Mouse (Mus musculus) embryonic facial prominence, embryonic 15.5 days (tissue): ENCODE measurements at regions not wholly inside any gene's neighbourhood (a gene's known extent, or its start where the extent isn't known, plus 50 kb on each side); places are given as distances from the start of the nearest gene placed in this dataset.
"Not testable (repeated sequence)": the region's sequence is repeated elsewhere in the genome, so short reads cannot be mapped to it uniquely, and the experiment has no call there.

ENCODE experiments used
- ATAC-seq: fragments of 200-750 bp; cut with Nextera tagmentation; 2 replicates; pipeline ENCODE4 v1.8.0; 2017; ENCODE audit warnings: low read depth, moderate TSS enrichment; ENCODE audit not compliant: insufficient number of reproducible peaks, low FRiP score, low TSS enrichment
- H3K27ac ChIP-seq: fragments of 300-500 bp; sonication (generic); replicated peaks from 2 replicates; pipeline ENCODE4 v1.5.1; 2015; ENCODE audit warnings: mild to moderate bottlenecking, inconsistent platforms
- H3K27me3 ChIP-seq: fragments of 300-500 bp; sonication (generic); 2 replicates; pipeline ENCODE4 v1.6.1; 2015; ENCODE audit warnings: inconsistent platforms
- H3K36me3 ChIP-seq: fragments of 300-500 bp; sonication (generic); 2 replicates; pipeline ENCODE4 v1.6.1; 2015; ENCODE audit warnings: mild to moderate bottlenecking, inconsistent platforms
- H3K4me1 ChIP-seq: fragments of 300-500 bp; sonication (generic); 2 replicates; pipeline ENCODE4 v1.6.1; 2015; ENCODE audit warnings: inconsistent platforms
- H3K4me2 ChIP-seq: fragments of 300-500 bp; sonication (generic); replicated peaks from 2 replicates; pipeline ENCODE4 v1.6.1; 2015; ENCODE audit warnings: mild to moderate bottlenecking, inconsistent platforms
- H3K4me3 ChIP-seq: fragments of 300-500 bp; sonication (generic); replicated peaks from 2 replicates; pipeline ENCODE4 v1.5.1; 2015; ENCODE audit warnings: mild to moderate bottlenecking, inconsistent platforms
- H3K9ac ChIP-seq: fragments of 300-500 bp; sonication (generic); 2 replicates; pipeline ENCODE4 v1.6.1; 2015; ENCODE audit warnings: inconsistent platforms
- H3K9me3 ChIP-seq: fragments of 300-500 bp; sonication (generic); replicated peaks from 2 replicates; pipeline ENCODE4 v1.6.1; 2016; ENCODE audit warnings: inconsistent platforms
- WGBS: fragments of 180-500 bp; shearing (Covaris S2); methylation state at CpG from one replicate; pipeline ENCODE4 v1.1.7; 2015; 5-methylcytosine and 5-hydroxymethylcytosine counted together

DNA sequence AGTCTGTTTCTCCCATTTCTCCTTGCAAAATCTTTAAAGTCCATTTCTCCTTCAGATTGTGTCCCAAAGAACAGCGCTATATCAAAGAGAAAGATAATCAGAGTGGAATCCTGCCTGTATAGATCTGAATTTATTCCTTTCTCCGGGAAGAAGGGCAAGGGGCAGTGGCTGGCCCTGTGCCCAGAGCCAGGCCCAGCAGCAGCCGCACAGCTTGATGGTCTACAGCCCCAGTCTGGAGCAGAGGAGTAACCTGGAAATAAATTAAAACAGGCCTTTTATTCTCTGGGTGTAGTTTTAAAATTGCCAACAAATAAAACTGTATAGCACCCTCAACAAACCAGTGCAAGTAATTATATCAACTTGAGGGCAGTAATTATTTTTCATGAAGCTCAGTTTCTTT, 204.5 kb downstream of the Fam43a start:
- WGBS, result 80% methylated on average over 3 of the region's 3 CpGs
- no peak overlapping the region for H3K27ac ChIP-seq
- H3K4me1 ChIP-seq, result no peaks in the 10 kb centered on the region; the same call in 1 of the 2 replicates
- no peaks in the 10 kb centered on the region for H3K9me3 ChIP-seq
- no peak overlapping the region for H3K9ac ChIP-seq
- no peak overlapping the region for H3K4me2 ChIP-seq
- no peak overlapping the region for H3K4me3 ChIP-seq
- no peaks in the 10 kb centered on the region for H3K36me3 ChIP-seq
- no peaks in the 10 kb centered on the region for H3K27me3 ChIP-seq
- no peak for ATAC-seq

DNA sequence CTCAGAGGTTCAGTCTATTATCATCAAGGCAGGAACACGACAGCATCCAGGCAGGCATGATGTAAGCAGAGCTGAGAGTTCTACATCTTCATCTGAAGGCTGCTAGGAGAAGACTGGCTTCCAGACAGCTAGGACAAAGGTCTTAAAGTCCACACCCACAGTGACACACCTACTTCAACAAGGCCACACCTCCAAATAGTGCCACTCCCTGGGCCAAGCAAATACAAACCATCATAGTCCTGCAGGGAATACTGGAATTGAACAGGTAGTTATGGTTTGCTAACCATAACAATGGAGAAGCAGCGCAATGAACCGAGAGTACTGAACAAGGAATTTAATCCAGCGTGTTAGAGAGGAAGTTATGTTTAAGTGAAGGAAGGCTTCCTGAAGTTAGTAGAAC, 206.7 kb downstream of the Fam43a start:
- not testable (repeated sequence) for H3K36me3 ChIP-seq, H3K27me3 ChIP-seq, H3K4me3 ChIP-seq, ATAC-seq, H3K4me1 ChIP-seq, H3K9ac ChIP-seq, H3K9me3 ChIP-seq, H3K27ac ChIP-seq, H3K4me2 ChIP-seq
- 92% methylated on average over 4 of the region's 4 CpGs for WGBS

DNA sequence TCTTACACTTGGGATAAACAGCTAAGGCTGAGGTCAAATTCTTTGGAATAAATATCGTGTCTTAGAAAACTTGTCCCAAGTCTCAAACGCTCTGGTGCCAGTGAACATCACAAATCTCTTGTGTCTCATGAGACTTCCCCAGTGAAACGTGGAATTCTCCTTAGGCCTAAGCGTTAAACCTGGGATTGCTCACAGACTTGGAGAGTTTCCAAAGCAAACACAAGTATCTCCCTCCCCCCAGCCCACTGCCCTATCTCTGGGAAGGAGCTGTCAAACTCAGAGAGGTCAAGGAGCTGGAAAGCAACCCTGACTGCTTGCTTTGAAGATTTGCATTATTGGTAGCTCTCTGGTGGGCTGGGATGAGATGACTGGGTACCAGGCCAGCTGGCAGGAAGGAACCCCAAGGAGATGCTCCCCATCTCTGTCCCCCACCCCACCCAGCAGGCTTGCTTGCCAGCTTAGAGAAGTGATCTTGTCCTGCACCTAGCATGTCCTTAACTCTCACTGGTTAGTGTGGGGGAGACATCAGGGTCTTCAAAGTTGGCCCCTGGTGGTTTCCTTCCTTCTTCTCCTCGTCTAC, 219.1 kb downstream of the Fam43a start:
- H3K36me3 ChIP-seq, result no peaks in the 10 kb centered on the region
- no peaks in the 10 kb centered on the region for H3K27me3 ChIP-seq
- no peaks in the 10 kb centered on the region for H3K9me3 ChIP-seq
- no peak overlapping the region for H3K9ac ChIP-seq
- H3K4me1 ChIP-seq, result peaks cover 21% of the 10 kb centered on the region
- ATAC-seq, result no peak
- no peak overlapping the region for H3K4me3 ChIP-seq
- no peak overlapping the region for H3K27ac ChIP-seq
- H3K4me2 ChIP-seq, result no peak overlapping the region
- 42% methylated on average over 5 of the region's 5 CpGs for WGBS

DNA sequence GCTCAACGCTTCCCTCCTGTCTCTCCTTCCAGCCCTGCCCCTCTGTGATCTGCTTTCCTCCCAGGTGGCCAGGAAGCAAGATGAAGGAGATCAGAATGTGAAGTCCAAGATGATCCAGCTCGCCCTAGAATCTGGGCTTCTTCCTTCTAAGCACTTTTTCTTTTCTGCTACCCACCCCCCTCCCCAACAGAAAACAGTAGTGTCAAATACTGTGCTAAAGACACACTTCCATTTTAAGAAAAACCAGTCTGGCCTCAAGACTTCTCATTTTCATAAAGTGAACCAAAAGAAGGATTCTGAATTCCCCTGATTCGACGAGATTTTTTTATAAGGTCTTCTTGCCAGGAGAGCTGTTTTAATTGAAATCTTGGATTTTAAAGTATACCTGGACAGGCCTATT, 219.8 kb downstream of the Fam43a start:
- H3K36me3 ChIP-seq, result no peaks in the 10 kb centered on the region
- no peak overlapping the region for H3K4me3 ChIP-seq
- no peak for ATAC-seq
- H3K4me1 ChIP-seq, result peaks cover 21% of the 10 kb centered on the region
- no peaks in the 10 kb centered on the region for H3K27me3 ChIP-seq
- H3K4me2 ChIP-seq, result no peak overlapping the region
- H3K27ac ChIP-seq, result no peak overlapping the region
- H3K9me3 ChIP-seq, result no peaks in the 10 kb centered on the region
- no peak overlapping the region for H3K9ac ChIP-seq
- WGBS, result 81% methylated on average over 4 of the region's 4 CpGs

DNA sequence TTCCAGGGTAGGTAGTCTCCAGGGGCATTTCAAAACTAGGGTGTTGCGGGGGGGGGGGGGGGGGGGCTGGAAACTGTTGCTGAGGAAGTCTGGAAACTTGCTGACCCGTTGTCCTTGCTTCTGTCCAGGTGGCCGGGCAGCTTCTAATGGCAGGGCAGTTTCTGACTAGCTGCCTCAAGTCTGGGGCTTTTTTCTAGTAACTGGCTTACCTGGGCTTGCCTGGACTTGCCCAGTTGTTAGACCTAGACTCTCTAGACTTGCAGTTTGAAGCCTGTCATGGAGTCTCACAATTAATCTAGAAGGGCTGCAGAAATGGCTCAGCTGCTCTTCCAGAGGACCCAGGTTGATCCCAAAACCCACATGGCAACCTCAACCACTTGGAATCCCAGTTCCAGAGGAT, 220.7 kb downstream of the Fam43a start:
- H3K9me3 ChIP-seq, result no peaks in the 10 kb centered on the region
- no peaks in the 10 kb centered on the region for H3K27me3 ChIP-seq
- no peak overlapping the region for H3K4me2 ChIP-seq
- H3K36me3 ChIP-seq, result no peaks in the 10 kb centered on the region
- 83% methylated on average over 3 of the region's 3 CpGs for WGBS
- no peak overlapping the region for H3K4me3 ChIP-seq
- no peak overlapping the region for H3K9ac ChIP-seq
- ATAC-seq, result no peak
- no peak overlapping the region for H3K27ac ChIP-seq
- H3K4me1 ChIP-seq, result peaks cover 21% of the 10 kb centered on the region

DNA sequence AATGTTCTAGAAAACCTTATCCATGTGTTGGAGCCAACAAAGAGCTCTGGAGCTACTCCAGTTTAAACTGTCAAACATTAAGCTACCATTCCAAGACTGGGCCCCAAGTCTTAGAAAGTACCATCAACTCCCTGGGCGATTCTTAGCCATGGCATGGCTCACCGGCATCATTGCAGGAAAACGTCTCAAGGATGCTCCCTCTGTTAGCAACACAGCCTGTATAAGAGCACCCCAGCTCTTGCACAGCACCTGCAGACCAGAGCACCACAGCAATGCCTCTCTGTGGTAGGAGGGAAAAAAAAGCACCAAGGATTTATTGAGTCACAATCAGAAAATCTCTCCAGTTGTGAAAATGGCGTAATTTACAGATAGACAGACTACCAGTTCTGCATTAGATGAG, 221.2 kb downstream of the Fam43a start:
- peaks cover 21% of the 10 kb centered on the region for H3K4me1 ChIP-seq
- H3K4me2 ChIP-seq, result peak overlapping the region; percentile 46; the same call in 1 of the 2 replicates
- no peak overlapping the region for H3K4me3 ChIP-seq
- no peaks in the 10 kb centered on the region for H3K36me3 ChIP-seq
- 67% methylated on average over 4 of the region's 4 CpGs for WGBS
- ATAC-seq, result no peak
- no peaks in the 10 kb centered on the region for H3K27me3 ChIP-seq
- no peak overlapping the region for H3K9ac ChIP-seq
- H3K9me3 ChIP-seq, result no peaks in the 10 kb centered on the region
- peak overlapping the region; percentile 68; the same call in 1 of the 2 replicates for H3K27ac ChIP-seq

DNA sequence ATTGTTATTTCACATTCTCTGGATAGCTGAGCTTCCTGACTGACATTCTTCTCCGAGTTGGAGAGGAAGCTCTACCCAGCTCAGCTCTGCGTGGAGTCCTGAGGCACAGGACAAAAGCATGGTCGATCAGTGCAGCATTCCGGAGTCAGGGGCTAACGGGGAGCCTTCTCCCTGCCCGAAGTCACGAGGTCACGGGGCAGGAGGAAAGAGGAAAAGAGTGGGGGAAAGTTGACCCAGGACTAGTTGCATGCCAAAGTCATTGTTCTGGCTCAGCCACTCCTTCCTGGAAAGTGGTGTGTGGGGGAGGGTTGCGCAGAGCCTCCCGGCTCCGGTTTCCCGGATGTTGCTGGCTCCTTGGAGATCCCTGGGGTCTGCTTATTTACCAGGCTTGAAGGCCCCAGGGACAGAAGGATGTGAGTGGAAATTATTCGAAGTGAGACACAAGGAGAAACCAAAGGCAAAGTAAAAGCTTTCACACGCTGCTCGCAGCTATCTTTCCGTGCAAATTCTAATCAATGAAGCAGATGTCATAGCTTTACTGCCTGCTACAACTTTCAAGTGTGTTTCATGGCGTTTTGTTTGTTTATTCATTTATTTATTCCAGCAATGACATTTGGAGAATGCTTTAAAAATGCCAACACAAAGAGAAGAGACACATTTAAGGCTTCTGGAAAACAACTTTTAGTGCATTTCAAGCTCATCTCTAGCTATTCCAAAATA, 221.8 kb downstream of the Fam43a start:
- peaks cover 22% of the 10 kb centered on the region for H3K4me1 ChIP-seq
- no peak overlapping the region for H3K9ac ChIP-seq
- 6% methylated on average over 17 of the region's 17 CpGs for WGBS
- peak overlapping the region; percentile 46 for H3K4me2 ChIP-seq
- H3K27me3 ChIP-seq, result no peaks in the 10 kb centered on the region
- peak; percentile 81 for ATAC-seq
- H3K27ac ChIP-seq, result peak overlapping the region; percentile 68
- H3K9me3 ChIP-seq, result no peaks in the 10 kb centered on the region
- no peaks in the 10 kb centered on the region for H3K36me3 ChIP-seq
- peak overlapping the region; percentile 19 for H3K4me3 ChIP-seq

DNA sequence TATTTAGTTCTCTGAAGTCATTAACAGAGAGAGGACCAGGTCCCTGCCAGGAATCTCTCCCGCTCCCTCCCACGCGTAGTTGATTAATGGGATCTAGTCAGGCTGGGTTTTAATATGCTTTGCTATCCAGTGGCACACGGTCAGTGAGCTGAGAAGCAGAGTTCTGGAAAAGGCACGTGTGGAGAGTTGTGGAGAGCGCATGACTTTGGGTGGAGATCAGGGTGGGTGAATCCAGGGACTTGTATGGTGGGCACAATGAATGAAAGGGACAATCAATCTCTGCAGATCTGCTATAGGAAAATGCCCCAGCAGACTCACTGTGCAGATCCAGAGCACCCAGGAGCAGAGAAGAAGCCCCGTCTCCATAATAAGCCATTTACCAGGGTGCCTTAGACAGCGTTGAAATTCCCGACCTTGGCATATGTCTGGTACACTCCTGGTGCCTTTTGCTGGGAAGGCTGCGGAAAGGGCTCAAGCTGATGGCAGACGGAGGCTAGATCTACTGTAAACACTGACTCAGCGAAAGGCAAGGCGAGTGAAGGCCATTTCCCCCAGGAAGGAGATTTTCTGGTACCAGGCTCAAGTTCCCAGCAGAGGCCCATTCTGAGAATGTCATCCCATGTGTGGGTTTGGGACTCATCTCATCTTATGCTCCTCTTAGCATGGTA, 222.5 kb downstream of the Fam43a start:
- Histone ChIP-seq H3K4me3 (no peak overlapping the region), H3K27me3 (no peaks in the 10 kb centered on the region), H3K36me3 (no peaks in the 10 kb centered on the region), H3K9me3 (no peaks in the 10 kb centered on the region), H3K27ac (peak overlapping the region; percentile 68; the same call in 1 of the 2 replicates), H3K4me2 (peak overlapping the region; percentile 46; the same call in 1 of the 2 replicates), H3K4me1 (peaks cover 23% of the 10 kb centered on the region), H3K9ac (no peak overlapping the region)
- ATAC-seq, result no peak
- 68% methylated on average over 13 of the region's 13 CpGs for WGBS

DNA sequence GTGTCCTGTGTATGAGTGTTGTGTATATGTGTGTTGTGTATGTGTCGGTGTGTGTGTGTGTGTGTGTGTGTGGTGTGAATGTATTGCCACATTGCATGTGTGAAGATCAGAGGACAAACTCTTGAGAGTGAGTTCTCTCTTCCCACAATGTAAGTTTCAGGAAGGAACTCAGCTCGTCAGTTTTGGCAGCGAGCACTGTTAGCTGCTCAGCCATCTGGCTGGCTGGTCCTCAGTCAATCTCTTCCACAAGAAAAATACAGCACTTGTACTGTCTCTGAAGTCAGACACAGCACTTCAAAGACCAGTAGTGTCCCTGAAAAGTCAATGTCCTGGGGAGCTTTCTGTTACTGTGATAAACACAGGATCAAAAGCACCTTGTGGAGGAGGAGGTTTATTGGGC, 226.6 kb downstream of the Fam43a start:
- WGBS, result 54% methylated on average over 3 of the region's 3 CpGs
- H3K27ac ChIP-seq, result no peak overlapping the region; the same call in 1 of the 2 replicates
- ATAC-seq, result no peak

DNA sequence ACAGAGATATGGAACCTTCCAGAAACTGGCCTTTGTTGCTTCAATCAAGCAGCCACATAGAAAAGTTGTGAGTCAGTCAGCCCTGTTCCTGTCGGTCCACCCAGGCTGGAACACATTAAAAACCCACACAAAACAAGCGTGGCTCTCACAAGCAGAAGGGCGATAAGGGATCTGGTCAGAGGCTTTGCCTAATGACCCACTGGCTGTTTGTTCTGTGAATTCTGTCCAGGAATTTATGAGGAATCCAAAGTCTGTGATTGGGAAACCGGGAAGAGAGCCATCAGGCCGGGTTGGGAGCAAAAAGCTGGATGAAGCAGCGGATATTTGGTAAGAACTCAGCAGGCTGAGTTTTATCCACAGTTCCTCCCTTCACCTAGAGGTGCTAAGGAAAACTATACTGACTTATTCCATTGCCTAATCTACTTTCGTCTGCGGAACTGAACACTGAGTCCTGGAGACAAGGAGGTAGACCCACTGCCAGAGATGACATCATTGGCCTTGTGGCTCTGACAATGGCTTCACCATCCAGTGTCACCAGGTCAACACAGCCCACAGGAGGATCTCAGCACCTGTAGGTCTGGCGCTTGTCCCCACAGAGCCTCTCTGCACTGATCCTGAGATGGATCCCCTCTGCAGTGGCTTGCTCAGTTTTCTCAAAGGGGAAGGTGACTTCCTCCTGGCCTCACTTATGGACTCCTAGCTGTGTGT, 228.5 kb downstream of the Fam43a start:
- no peak for ATAC-seq

More for the DNA sequence above, 226.6 kb downstream of the Fam43a start:
- Histone ChIP-seq H3K4me2 (no peak overlapping the region), H3K9ac (no peak overlapping the region), H3K4me3 (no peak overlapping the region), H3K9me3 (no peaks in the 10 kb centered on the region), H3K27me3 (no peaks in the 10 kb centered on the region), H3K36me3 (no peaks in the 10 kb centered on the region), H3K4me1 (peaks cover 15% of the 10 kb centered on the region)

DNA sequence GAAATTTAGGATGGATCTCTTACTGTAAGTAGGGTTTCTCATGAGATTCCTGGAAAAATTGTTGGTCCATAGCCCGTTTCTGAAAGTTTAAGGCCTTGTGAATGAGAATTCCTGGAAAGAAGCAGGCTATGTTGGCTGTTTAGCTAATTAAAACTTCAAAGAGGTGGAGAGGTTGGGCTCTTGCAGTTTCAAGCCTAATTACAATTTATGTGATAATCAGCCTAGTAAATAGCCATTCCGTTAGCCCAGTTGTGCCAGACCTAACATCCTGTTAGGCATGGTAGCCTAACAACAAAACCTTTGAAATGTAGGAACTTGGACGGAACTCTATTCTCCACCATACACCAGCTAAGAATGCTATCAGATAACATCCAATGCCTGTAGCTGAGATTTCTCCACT, 235.0 kb downstream of the Fam43a start:
- Histone ChIP-seq H3K4me3 (no peak overlapping the region), H3K4me1 (no peaks in the 10 kb centered on the region), H3K4me2 (no peak overlapping the region), H3K27ac (no peak overlapping the region), H3K27me3 (no peaks in the 10 kb centered on the region), H3K36me3 (no peaks in the 10 kb centered on the region), H3K9ac (no peak overlapping the region), H3K9me3 (no peaks in the 10 kb centered on the region)
- 50% methylated on average over 3 of the region's 3 CpGs for WGBS
- ATAC-seq, result no peak

More for the DNA sequence above, 228.5 kb downstream of the Fam43a start:
- Histone ChIP-seq H3K9ac (no peak overlapping the region), H3K4me2 (no peak overlapping the region), H3K36me3 (no peaks in the 10 kb centered on the region), H3K27ac (no peak overlapping the region), H3K9me3 (no peaks in the 10 kb centered on the region), H3K4me3 (no peak overlapping the region), H3K4me1 (0 out of 2 replicates have a peak, but pooled peaks cover 3% of the 10 kb centered on the region), H3K27me3 (no peaks in the 10 kb centered on the region)
- 62% methylated on average over 9 of the region's 9 CpGs for WGBS
